Mouse (Mus musculus) bone marrow, adult 2 months (tissue): ENCODE measurements around the gene Myo1h. TPM values are rescaled to one million over a fixed set of nuclear protein-coding genes. Genes with fewer than 3 reads are reported as not detected.

Source experiments
- H3K27ac ChIP-seq: fragments of 200-500 bp; 2 replicates; pipeline ENCODE4 v1.5.1; 2012; ENCODE audit warnings: low read depth, mild to moderate bottlenecking, control low read depth, inconsistent platforms, low read length; ENCODE audit not compliant: control insufficient read depth, poor library complexity, insufficient read depth
- H3K4me1 ChIP-seq: fragments of 200-500 bp; 2 replicates; pipeline ENCODE4 v1.6.1; 2011; ENCODE audit warnings: low read length; ENCODE audit not compliant: control insufficient read depth, insufficient read depth
- H3K4me3 ChIP-seq: fragments of 200-500 bp; replicated peaks from 2 replicates; pipeline ENCODE3; 2011; ENCODE audit warnings: mild to moderate bottlenecking, low read depth, low read length, control low read depth; ENCODE audit not compliant: control insufficient read depth
- CTCF ChIP-seq: fragments of 200-500 bp; IDR thresholded peaks from 2 replicates; pipeline ENCODE4 v1.5.1; 2011; ENCODE audit warnings: low read length, control low read depth; ENCODE audit not compliant: control insufficient read depth, insufficient read depth
- POLR2A ChIP-seq: fragments of 200-500 bp; IDR thresholded peaks from 2 replicates; pipeline ENCODE4 v1.6.1; 2011; ENCODE audit warnings: low read depth, mild to moderate bottlenecking, control low read depth, low read length, borderline replicate concordance; ENCODE audit not compliant: control insufficient read depth
- WGBS: fragments of 180-500 bp; shearing (Covaris S2); methylation state at CpG from one replicate; pipeline ENCODE4 v1.1.7; 2018; 5-methylcytosine and 5-hydroxymethylcytosine counted together
- polyA plus RNA-seq: library from polyadenylated mRNA; stranded (reverse); fragments of >200 nt; gene quantifications from 2 replicates; pipeline ENCODE4 v1.2.4, GENCODE M21; 2011; ENCODE audit warnings: low replicate concordance; ENCODE audit not compliant: missing spikeins, insufficient read depth, insufficient read length

The Myo1h gene
- polyA plus RNA-seq, 1 experiment, result 2.1 TPM

DNA sequence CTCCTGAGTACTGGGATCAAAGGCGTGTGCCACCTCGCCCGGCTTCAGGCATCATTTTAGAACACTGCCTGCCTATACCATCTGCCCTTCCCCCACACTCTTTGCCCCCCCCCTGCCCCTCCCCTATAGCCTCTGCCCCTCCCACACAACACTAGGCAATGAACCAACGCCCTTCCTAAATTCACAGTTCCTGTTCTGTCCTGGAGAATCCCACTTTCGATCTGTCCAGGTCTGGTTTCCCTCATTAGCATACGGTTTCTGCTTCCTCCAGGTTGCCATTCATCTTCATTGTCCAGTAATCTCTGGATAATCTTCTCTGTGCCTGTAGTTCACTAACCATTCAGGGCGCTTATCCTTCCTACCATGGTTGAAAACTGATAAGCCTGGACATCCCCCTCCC, 54.6 kb downstream of the Myo1h start:
- WGBS, result 67% methylated on average over 7 of the region's 7 CpGs
- no peak overlapping the region for H3K4me3 ChIP-seq
- TF ChIP-seq CTCF (no peak), POLR2A (no peak)
- H3K4me1 ChIP-seq, result no peaks in the 10 kb centered on the region; the same call in 1 of the 2 replicates
- H3K27ac ChIP-seq, result no peak overlapping the region

- TF ChIP-seq CTCF (no peak), POLR2A (no peak)
- Histone ChIP-seq H3K4me3 (no peak overlapping the region), H3K4me1 (no peaks in the 10 kb centered on the region; the same call in 1 of the 2 replicates), H3K27ac (no peak overlapping the region)
- WGBS, result 56% methylated on average over 3 of the region's 3 CpGs
These were observed 56.6 kb downstream of the Myo1h start for GRCm38 (mm10) chr5:114345538-114345937.

GRCm38 (mm10) chr5:114347005-114347404, 58.0 kb downstream of the Myo1h start:
- no peak overlapping the region for H3K4me3 ChIP-seq
- WGBS, result 54% methylated on average over 10 of the region's 10 CpGs
- no peaks in the 10 kb centered on the region; the same call in 1 of the 2 replicates for H3K4me1 ChIP-seq
- TF ChIP-seq POLR2A (no peak), CTCF (no peak)
- H3K27ac ChIP-seq, result 0 out of 2 replicates have a peak overlapping the region, but pooled peaks have one; percentile 41

- Histone ChIP-seq H3K4me3 (no peak overlapping the region), H3K27ac (no peak overlapping the region), H3K4me1 (no peaks in the 10 kb centered on the region)
- 70% methylated on average over 10 of the region's 10 CpGs for WGBS
- TF ChIP-seq CTCF, result peak; percentile 23; the same call in 1 of the 2 replicates
- TF ChIP-seq POLR2A, result no peak
These were observed 62.5 kb downstream of the Myo1h start for GRCm38 (mm10) chr5:114351490-114351889.

DNA sequence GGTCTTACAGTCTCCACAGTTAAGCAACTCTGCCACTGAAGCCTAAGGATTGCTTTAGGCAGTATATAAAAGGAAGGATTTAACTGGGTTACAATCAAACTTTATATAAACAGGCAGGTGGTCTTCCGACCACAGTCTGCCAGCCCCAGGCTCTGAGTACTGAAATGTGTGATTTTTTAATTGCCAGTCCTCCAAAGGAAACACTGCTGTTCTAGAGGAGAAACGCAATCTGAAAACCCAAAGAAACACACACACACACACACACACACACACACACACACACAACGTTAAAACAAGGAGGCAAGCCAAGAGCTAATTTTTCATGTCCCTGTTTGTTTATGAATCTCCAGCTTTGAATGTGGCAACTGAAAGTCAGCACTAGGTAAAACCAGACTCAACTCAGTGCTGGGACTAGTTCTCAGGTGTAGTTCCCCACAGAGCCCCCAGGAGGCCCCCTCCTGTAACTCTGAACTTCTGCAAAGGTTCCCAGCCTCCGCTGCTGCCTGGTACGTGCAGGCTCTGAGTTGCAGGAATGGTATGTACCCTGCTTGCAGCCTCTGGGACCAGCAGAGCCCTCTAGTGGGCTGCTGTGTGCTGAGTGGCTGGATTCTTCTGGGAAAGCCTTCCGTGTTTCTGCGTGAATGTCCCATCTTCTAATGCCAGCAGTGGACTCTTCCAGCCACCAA, 67.4 kb downstream of the Myo1h start:
- Histone ChIP-seq H3K4me3 (no peak overlapping the region), H3K4me1 (no peaks in the 10 kb centered on the region; the same call in 1 of the 2 replicates), H3K27ac (no peak overlapping the region)
- WGBS, result 19% methylated on average over 7 of the region's 7 CpGs
- TF ChIP-seq POLR2A (no peak), CTCF (peak; percentile 48)

GRCm38 (mm10) chr5:114356936-114357751, 68.2 kb downstream of the Myo1h start:
- H3K4me3 ChIP-seq, result no peak overlapping the region
- WGBS, result 71% methylated on average over 23 of the region's 23 CpGs
- no peak overlapping the region for H3K27ac ChIP-seq

GRCm38 (mm10) chr5:114358833-114359232, 69.9 kb downstream of the Myo1h start:
- no peaks in the 10 kb centered on the region; the same call in 1 of the 2 replicates for H3K4me1 ChIP-seq
- WGBS, result 86% methylated on average over 10 of the region's 10 CpGs
- no peak overlapping the region for H3K4me3 ChIP-seq
- no peak overlapping the region for H3K27ac ChIP-seq
- TF ChIP-seq POLR2A (no peak), CTCF (no peak)

More at GRCm38 (mm10) chr5:114356936-114357751, 68.2 kb downstream of the Myo1h start:
- H3K4me1 ChIP-seq, result no peaks in the 10 kb centered on the region; the same call in 1 of the 2 replicates
- TF ChIP-seq POLR2A (no peak), CTCF (no peak)

DNA sequence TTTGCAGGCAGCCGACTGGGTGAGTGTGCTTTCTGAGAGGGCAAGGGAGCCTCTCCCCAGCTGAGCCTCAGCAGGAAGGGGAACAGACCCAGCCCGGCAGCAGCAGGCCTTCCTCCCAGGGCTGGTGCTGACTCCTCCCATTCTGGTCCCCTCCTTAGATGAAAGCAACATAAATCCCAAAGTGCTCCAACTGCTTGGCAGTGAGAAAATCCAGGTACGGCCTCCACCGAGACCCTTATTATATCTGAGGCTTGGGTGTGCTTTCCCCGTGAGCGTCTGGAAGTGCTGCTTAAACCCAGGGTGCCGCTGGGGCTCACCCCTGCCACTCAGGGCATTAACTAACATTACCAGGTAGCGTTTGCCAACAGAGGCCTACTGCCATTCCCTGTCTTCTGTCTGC, 70.6 kb downstream of the Myo1h start:
- TF ChIP-seq CTCF (no peak), POLR2A (no peak)
- 38% methylated on average over 8 of the region's 8 CpGs for WGBS
- H3K4me1 ChIP-seq, result no peaks in the 10 kb centered on the region; the same call in 1 of the 2 replicates
- H3K27ac ChIP-seq, result no peak overlapping the region
- H3K4me3 ChIP-seq, result no peak overlapping the region
